Mouse (Mus musculus) fat pad, adult 2 months (tissue): ENCODE data around the gene Kcnj1.

Source experiments
- DNase-seq: peaks from one replicate; pipeline ENCODE4 v3.0.0-alpha.2; 2011; ENCODE audit warnings: low read depth, low spot score; ENCODE audit errors: extremely low read depth

The Kcnj1 gene

GRCm38 (mm10) chr9:32372202-32372601 lies at the start of gene Kcnj1:
Kcnj1 (plus strand) TSS chr9:32372493.
- no peak for DNase-seq

- DNase-seq, result no peak
These were observed 48.7 kb upstream of the Kcnj1 start for GRCm38 (mm10) chr9:32323610-32324009.

GRCm38 (mm10) chr9:32328777-32329176 lies 43.5 kb upstream of the Kcnj1 start:
- no peak for DNase-seq

GRCm38 (mm10) chr9:32331162-32331561 lies 41.1 kb upstream of the Kcnj1 start:
- no peak for DNase-seq

- no peak for DNase-seq
These were observed 36.7 kb upstream of the Kcnj1 start for GRCm38 (mm10) chr9:32335389-32336150.

GRCm38 (mm10) chr9:32340831-32341230 lies 31.5 kb upstream of the Kcnj1 start:
- DNase-seq, result no peak

GRCm38 (mm10) chr9:32342929-32343328 lies 29.4 kb upstream of the Kcnj1 start:
- DNase-seq, result no peak

- no peak for DNase-seq
These were observed 28.2 kb upstream of the Kcnj1 start, which contains the start of gene Kcnj5 for GRCm38 (mm10) chr9:32344051-32344450. Kcnj5 (minus strand) TSS chr9:32344350.

- DNase-seq, result no peak
These were observed 27.8 kb upstream of the Kcnj1 start for GRCm38 (mm10) chr9:32344489-32344888.

GRCm38 (mm10) chr9:32348096-32348495 lies 24.2 kb upstream of the Kcnj1 start:
- DNase-seq, result no peak

- no peak for DNase-seq
These were observed 22.9 kb upstream of the Kcnj1 start for GRCm38 (mm10) chr9:32349344-32349743.

- no peak for DNase-seq
These were observed 22.0 kb upstream of the Kcnj1 start for GRCm38 (mm10) chr9:32350332-32350731.

- DNase-seq, result no peak
These were observed 11.5 kb upstream of the Kcnj1 start for GRCm38 (mm10) chr9:32360770-32361169.

- no peak for DNase-seq
These were observed 3.5 kb upstream of the Kcnj1 start for GRCm38 (mm10) chr9:32368812-32369211.

GRCm38 (mm10) chr9:32369388-32369787 lies 2.9 kb upstream of the Kcnj1 start:
- DNase-seq, result no peak

- no peak for DNase-seq
These were observed 1.4 kb downstream of the Kcnj1 start for GRCm38 (mm10) chr9:32373656-32374055.

GRCm38 (mm10) chr9:32376031-32376430 lies 3.7 kb downstream of the Kcnj1 start:
- no peak for DNase-seq

- no peak for DNase-seq
These were observed 4.7 kb downstream of the Kcnj1 start for GRCm38 (mm10) chr9:32376863-32377590.

GRCm38 (mm10) chr9:32384906-32385305 lies 12.6 kb downstream of the Kcnj1 start:
- DNase-seq, result no peak

- no peak for DNase-seq
These were observed 15.8 kb downstream of the Kcnj1 start for GRCm38 (mm10) chr9:32388120-32388519.

GRCm38 (mm10) chr9:32391092-32391491 lies 18.8 kb downstream of the Kcnj1 start:
- DNase-seq, result no peak

- no peak for DNase-seq
These were observed 19.4 kb downstream of the Kcnj1 start for GRCm38 (mm10) chr9:32391701-32392100.
